15 mouse cellular contexts compared by ENCODE assay signal in genomic region chr9:48645648-48646126, GRCm38 (mm10). TPM values are rescaled to one million over a fixed set of nuclear protein-coding genes. Genes with fewer than 3 reads are reported as not detected.
DNase-seq lines count a peak whose midpoint lies in the region; ATAC-seq lines count a peak whose summit lies in the region.
"Had no signal": no experiment of that assay in that cellular context is flagged by ENCODE, and none has a peak within 500 bp of the region (broad histone marks: within the 10 kb centered on the region; RNA-seq: fewer than 3 reads in every experiment).

No protein-coding gene starts in this region.

- H3K27ac ChIP-seq in limb, embryonic 11.5 days (replicated peaks; ENCODE audit: low read depth, low read length) = no peak overlapping the region
- no peak overlapping the region for H3K27ac ChIP-seq in limb, embryonic 10.5 days
- H3K27ac ChIP-seq in midbrain, embryonic 11.5 days (ENCODE audit: low read depth, low read length) = no peak overlapping the region
- no peak overlapping the region for H3K27ac ChIP-seq in midbrain, embryonic 15.5 days
- H3K27ac ChIP-seq: embryonic facial prominence, embryonic 13.5 days; heart, embryonic 13.5 days; hindbrain, embryonic 12.5 days; hindbrain, postnatal 0 days had no signal

- DNase-seq in gastrocnemius, postnatal 25 days = peak; percentile 4
- no peak for DNase-seq in gastrocnemius, adult 18-20 months (ENCODE audit: low spot score)
- DNase-seq in limb, embryonic 11.5 days (ENCODE audit: low spot score) = peak; percentile 22
- DNase-seq in limb, embryonic 10.5 days (ENCODE audit: low spot score) = no peak
- peak; percentile 83 for DNase-seq in midbrain, embryonic 11.5 days (ENCODE audit: low spot score, missing footprints)
- DNase-seq in testis, postnatal 10 days (ENCODE audit: low spot score) = peak; percentile 33
- DNase-seq in testis, postnatal 14 days (ENCODE audit: low spot score) = no peak

- H3K4me1 ChIP-seq in limb, embryonic 11.5 days (ENCODE audit: control insufficient read depth, insufficient read depth, low read length) = peaks cover 31% of the 10 kb centered on the region
- peaks cover 45% of the 10 kb centered on the region for H3K4me1 ChIP-seq in limb, embryonic 10.5 days
- H3K4me1 ChIP-seq in midbrain, embryonic 11.5 days (ENCODE audit: control insufficient read depth, insufficient read depth, low read length) = peaks cover 40% of the 10 kb centered on the region
- peaks cover 32% of the 10 kb centered on the region for H3K4me1 ChIP-seq in midbrain, embryonic 15.5 days

- no peak overlapping the region for H3K4me2 ChIP-seq in limb, embryonic 11.5 days (ENCODE audit: low read depth, severe bottlenecking)
- no peak overlapping the region for H3K4me2 ChIP-seq in midbrain, embryonic 11.5 days
- H3K4me2 ChIP-seq in midbrain, embryonic 15.5 days = no peak overlapping the region
- H3K4me2 ChIP-seq: embryonic facial prominence, embryonic 13.5 days; heart, embryonic 13.5 days; hindbrain, embryonic 12.5 days had no signal

- H3K27me3 ChIP-seq in limb, embryonic 11.5 days (ENCODE audit: control insufficient read depth, insufficient read depth, low read length) = peaks cover 2% of the 10 kb centered on the region; the same call in 1 of the 2 replicates
- H3K27me3 ChIP-seq in limb, embryonic 10.5 days (ENCODE audit: low read depth, poor library complexity, severe bottlenecking) = peaks cover 9% of the 10 kb centered on the region; the same call in 1 of the 2 replicates
- no peaks in the 10 kb centered on the region for H3K27me3 ChIP-seq in midbrain, embryonic 11.5 days (ENCODE audit: control insufficient read depth, insufficient read depth, low read length)
- H3K27me3 ChIP-seq in midbrain, embryonic 15.5 days (replicated peaks) = no peaks in the 10 kb centered on the region
- H3K27me3 ChIP-seq: hindbrain, embryonic 12.5 days had no signal

- ATAC-seq in limb, embryonic 11.5 days (ENCODE audit: insufficient number of reproducible peaks, low FRiP score, low TSS enrichment, low read depth) = no peak
- no peak for ATAC-seq in midbrain, embryonic 11.5 days (ENCODE audit: low FRiP score)
- ATAC-seq in midbrain, embryonic 15.5 days (replicated peaks) = no peak
- ATAC-seq: activated CD4-positive, CD25-positive, alpha-beta regulatory T cell, adult 4 months had no signal

- WGBS in limb, embryonic 11.5 days = 58% methylated on average over 4 of the region's 4 CpGs
- 57% methylated on average over 4 of the region's 4 CpGs for WGBS in limb, embryonic 10.5 days
- 49% methylated on average over 4 of the region's 4 CpGs for WGBS in midbrain, embryonic 11.5 days
- 65% methylated on average over 4 of the region's 4 CpGs for WGBS in midbrain, embryonic 15.5 days

- no peaks in the 10 kb centered on the region for H3K36me3 ChIP-seq in limb, embryonic 11.5 days (ENCODE audit: control insufficient read depth, insufficient read depth, low read length)
- H3K36me3 ChIP-seq in limb, embryonic 10.5 days = no peaks in the 10 kb centered on the region
- no peaks in the 10 kb centered on the region for H3K36me3 ChIP-seq in midbrain, embryonic 11.5 days (ENCODE audit: control insufficient read depth, insufficient read depth, low read length)
- no peaks in the 10 kb centered on the region for H3K36me3 ChIP-seq in midbrain, embryonic 15.5 days (replicated peaks)
- H3K36me3 ChIP-seq: embryonic facial prominence, embryonic 13.5 days; heart, embryonic 13.5 days; hindbrain, embryonic 12.5 days had no signal

- no peak overlapping the region for H3K4me3 ChIP-seq in limb, embryonic 11.5 days (ENCODE audit: low read depth, low read length)
- H3K4me3 ChIP-seq in limb, embryonic 10.5 days = no peak overlapping the region
- H3K4me3 ChIP-seq in midbrain, embryonic 11.5 days (ENCODE audit: low read depth, low read length) = no peak overlapping the region
- H3K4me3 ChIP-seq in midbrain, embryonic 15.5 days = no peak overlapping the region
- H3K4me3 ChIP-seq: embryonic facial prominence, embryonic 13.5 days; heart, embryonic 13.5 days; hindbrain, embryonic 12.5 days had no signal

- peaks cover 6% of the 10 kb centered on the region for H3K9me3 ChIP-seq in limb, embryonic 11.5 days (ENCODE audit: control insufficient read depth, low read length)
- 0 out of 2 replicates have a peak, but pooled peaks cover 5% of the 10 kb centered on the region for H3K9me3 ChIP-seq in limb, embryonic 10.5 days (replicated peaks)
- H3K9me3 ChIP-seq in midbrain, embryonic 11.5 days (ENCODE audit: control insufficient read depth, low read length) = no peaks in the 10 kb centered on the region; the same call in 1 of the 2 replicates
- H3K9me3 ChIP-seq in midbrain, embryonic 15.5 days = no peaks in the 10 kb centered on the region

- H3K9ac ChIP-seq in limb, embryonic 11.5 days (ENCODE audit: low read length) = no peak overlapping the region
- H3K9ac ChIP-seq in midbrain, embryonic 11.5 days (ENCODE audit: low read length) = no peak overlapping the region
- no peak overlapping the region for H3K9ac ChIP-seq in midbrain, embryonic 15.5 days
- H3K9ac ChIP-seq: embryonic facial prominence, embryonic 13.5 days; heart, embryonic 13.5 days; hindbrain, embryonic 12.5 days had no signal

RNA-seq across cellular contexts. Expression of gene Nnmt, which starts 40.7 kb away (rescaled TPM):
- total RNA-seq in gastrocnemius, postnatal 25 days (2021) = 1 to 10 TPM; 2.7 to 9.5 TPM
- 1 to 10 TPM; 2.6 to 5.5 TPM for total RNA-seq in gastrocnemius, adult 18-20 months (2021)
- polyA plus RNA-seq in limb, embryonic 11.5 days (2014; fragmentation: Nextera tagmentation; extraction: Ambion mirVana) = 0.52 and 0.62 TPM in 2 replicates
- 0.19 TPM in 2 replicates for polyA plus RNA-seq in limb, embryonic 10.5 days (2016; fragmentation: Nextera tagmentation; extraction: Ambion mirVana)
- polyA plus RNA-seq in midbrain, embryonic 11.5 days (2014; fragmentation: Nextera tagmentation; extraction: Ambion mirVana) = 0.94 and 1.2 TPM in 2 replicates
- 1.4 and 2.4 TPM in 2 replicates for polyA plus RNA-seq in midbrain, embryonic 15.5 days (2015; fragmentation: Nextera tagmentation; extraction: Ambion mirVana)
- total RNA-seq: CH12.LX; granulocyte monocyte progenitor cell, adult 5-6 weeks; hindbrain, postnatal 0 days had no signal
- polyA plus RNA-seq: activated CD4-positive, CD25-positive, alpha-beta regulatory T cell, adult 4 months had no signal

Comparison
In these comparisons a context has a peak if more than half of its experiments do, and no peak if none do; other contexts are left out.
1. DNase-seq: peak in gastrocnemius, postnatal 25 days (single experiment), limb, embryonic 11.5 days (single experiment), midbrain, embryonic 11.5 days (single experiment) and testis, postnatal 10 days (single experiment); none in gastrocnemius, adult 18-20 months (single experiment), limb, embryonic 10.5 days (single experiment) and testis, postnatal 14 days (single experiment).